Mouse (Mus musculus) limb, embryonic 13.5 days (tissue): ENCODE results near the gene 4930402F06Rik. TPM values are rescaled to one million over a fixed set of nuclear protein-coding genes. Genes with fewer than 3 reads are reported as not detected.

Experiments used
- ATAC-seq: fragments of 200-750 bp; cut with Nextera tagmentation; 2 replicates; pipeline ENCODE4 v1.8.0; 2017; ENCODE audit warnings: low read depth, moderate number of reproducible peaks, moderate TSS enrichment; ENCODE audit not compliant: low FRiP score
- H3K27ac ChIP-seq: fragments of 300-500 bp; sonication (generic); 2 replicates; pipeline ENCODE4 v1.5.1; 2015; ENCODE audit warnings: inconsistent platforms, mild to moderate bottlenecking, moderate library complexity
- H3K27me3 ChIP-seq: fragments of 300-500 bp; sonication (generic); 2 replicates; pipeline ENCODE4 v1.6.1; 2015; ENCODE audit warnings: mild to moderate bottlenecking, inconsistent platforms
- H3K36me3 ChIP-seq: fragments of 300-500 bp; sonication (generic); 2 replicates; pipeline ENCODE4 v1.6.1; 2015; ENCODE audit warnings: inconsistent platforms, mild to moderate bottlenecking, moderate library complexity
- H3K4me1 ChIP-seq: fragments of 300-500 bp; sonication (generic); 2 replicates; pipeline ENCODE4 v1.6.1; 2015; ENCODE audit warnings: inconsistent platforms
- H3K4me2 ChIP-seq: fragments of 300-500 bp; sonication (generic); replicated peaks from 2 replicates; pipeline ENCODE4 v1.6.1; 2015; ENCODE audit warnings: inconsistent platforms, mild to moderate bottlenecking, moderate library complexity
- H3K4me3 ChIP-seq: fragments of 300-500 bp; sonication (generic); 2 replicates; pipeline ENCODE4 v1.5.1; 2015; ENCODE audit warnings: moderate library complexity, mild to moderate bottlenecking, inconsistent platforms
- H3K9ac ChIP-seq: fragments of 300-500 bp; sonication (generic); 2 replicates; pipeline ENCODE4 v1.6.1; 2015; ENCODE audit warnings: mild to moderate bottlenecking, inconsistent platforms
- H3K9me3 ChIP-seq: fragments of 300-500 bp; sonication (generic); 2 replicates; pipeline ENCODE4 v1.6.1; 2016; ENCODE audit warnings: inconsistent platforms
- WGBS: fragments of 180-500 bp; shearing (Covaris S2); methylation state at CpG from one replicate; pipeline ENCODE4 v1.1.7; 2015; 5-methylcytosine and 5-hydroxymethylcytosine counted together
- polyA plus RNA-seq: library from polyadenylated mRNA; unstranded; fragments of >200 nt; fragmentation: Nextera tagmentation; extraction: Ambion mirVana; gene quantifications from 2 replicates; pipeline ENCODE4 v1.2.1, GENCODE M21; 2015

4930402F06Rik gene
- polyA plus RNA-seq, 1 experiment from 2014 or later: not detected

DNA sequence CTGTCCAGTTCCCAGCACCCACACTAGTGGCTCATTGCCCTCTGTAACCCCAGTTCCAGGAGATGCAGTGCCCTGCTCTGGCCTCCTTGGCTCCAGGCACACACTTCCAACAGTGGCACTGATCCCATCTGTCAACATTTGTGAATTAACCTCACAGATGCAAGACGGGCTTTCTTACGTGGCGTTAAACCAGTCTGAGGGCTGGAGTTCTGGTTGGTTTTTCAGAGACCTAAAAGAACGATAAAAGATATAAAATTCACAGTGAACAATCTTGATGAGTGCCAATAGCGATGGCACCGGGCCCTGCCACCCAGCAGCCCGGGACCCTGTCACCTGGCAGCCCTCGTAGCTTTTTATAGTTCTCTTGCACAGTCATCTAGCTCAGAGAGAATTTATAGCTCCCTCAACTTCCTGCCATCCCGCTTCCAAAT is 11.5 kb downstream of the 4930402F06Rik start:
- ATAC-seq: no peak

DNA sequence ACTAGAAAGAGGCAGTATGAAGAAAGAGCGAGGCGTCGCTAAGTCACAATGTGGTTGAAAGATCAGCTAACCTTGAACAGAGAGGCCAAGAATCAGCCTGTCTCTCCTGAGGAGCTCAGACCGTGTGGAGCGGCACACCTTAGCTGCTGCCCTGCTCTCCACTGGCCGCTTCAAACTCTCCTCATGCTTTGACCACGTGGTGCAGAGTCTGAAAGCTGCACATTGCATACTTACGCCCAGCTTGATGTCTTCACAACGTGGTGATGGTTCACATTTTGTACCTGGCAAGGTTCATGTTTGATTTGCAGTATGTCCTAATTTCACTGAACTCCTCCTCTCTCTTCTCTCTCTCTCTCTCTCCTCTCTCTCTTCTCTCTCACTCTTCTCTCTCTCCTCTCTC is 17.7 kb downstream of the 4930402F06Rik start:
- Histone ChIP-seq H3K9ac (no peak overlapping the region), H3K4me1 (no peaks in the 10 kb centered on the region), H3K4me3 (no peak overlapping the region), H3K9me3 (no peaks in the 10 kb centered on the region), H3K27ac (no peak overlapping the region), H3K4me2 (no peak overlapping the region), H3K36me3 (no peaks in the 10 kb centered on the region), H3K27me3 (no peaks in the 10 kb centered on the region)
- no peak for ATAC-seq
- WGBS: 67% methylated on average over 9 of the region's 9 CpGs

More for the DNA sequence above, 11.5 kb downstream of the 4930402F06Rik start:
- Histone ChIP-seq H3K9me3 (no peaks in the 10 kb centered on the region; the same call in 1 of the 2 replicates), H3K9ac (no peak overlapping the region), H3K36me3 (no peaks in the 10 kb centered on the region), H3K4me1 (peaks cover 6% of the 10 kb centered on the region), H3K4me2 (no peak overlapping the region), H3K27ac (no peak overlapping the region), H3K4me3 (no peak overlapping the region), H3K27me3 (no peaks in the 10 kb centered on the region)
- WGBS: 43% methylated on average over 9 of the region's 9 CpGs

DNA sequence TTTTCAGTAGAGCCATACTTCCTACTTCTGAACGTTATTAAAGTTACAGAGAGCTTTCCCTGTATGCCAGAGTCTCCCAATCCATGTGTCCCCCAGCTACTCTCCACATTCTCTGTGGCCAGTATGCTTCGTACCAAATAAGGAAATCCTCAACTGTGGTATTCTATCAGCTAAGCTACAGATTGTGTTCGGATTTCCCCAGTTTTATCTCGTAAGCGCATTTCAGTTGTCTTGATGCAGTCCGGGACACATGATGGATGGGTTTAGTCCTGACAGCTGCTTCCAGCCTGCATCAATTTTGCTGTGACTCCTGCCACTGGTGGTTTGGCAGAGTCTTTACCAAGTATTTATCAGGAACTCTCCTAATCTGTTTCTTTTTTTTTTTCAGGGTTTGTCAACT is 19.4 kb downstream of the 4930402F06Rik start:
- 43% methylated on average over 6 of the region's 6 CpGs for WGBS
- H3K4me3 ChIP-seq: no peak overlapping the region
- no peak overlapping the region for H3K4me2 ChIP-seq
- no peaks in the 10 kb centered on the region for H3K9me3 ChIP-seq
- H3K27me3 ChIP-seq: no peaks in the 10 kb centered on the region
- H3K27ac ChIP-seq: no peak overlapping the region
- no peak for ATAC-seq
- H3K9ac ChIP-seq: no peak overlapping the region
- H3K4me1 ChIP-seq: no peaks in the 10 kb centered on the region
- no peaks in the 10 kb centered on the region for H3K36me3 ChIP-seq

DNA sequence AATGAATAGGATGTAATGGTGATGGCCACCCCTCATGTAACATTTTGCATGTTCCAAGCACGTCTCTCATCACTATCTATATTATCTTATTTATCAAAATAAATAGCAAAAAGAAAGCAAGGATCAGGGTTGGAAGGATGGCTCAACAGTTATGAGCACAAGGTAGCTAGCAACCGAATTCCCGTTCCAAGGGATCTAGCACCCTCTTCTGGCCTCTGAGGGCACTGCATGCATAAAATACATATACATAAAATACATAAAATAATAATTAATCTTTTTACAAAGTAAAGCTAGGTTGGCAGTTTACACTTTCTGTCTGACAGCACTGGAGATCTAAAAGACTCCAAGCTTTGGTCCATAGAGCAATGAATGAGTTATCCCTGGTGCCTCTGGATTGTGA is 24.0 kb downstream of the 4930402F06Rik start:
- H3K9me3 ChIP-seq: no peaks in the 10 kb centered on the region
- H3K36me3 ChIP-seq: no peaks in the 10 kb centered on the region
- H3K4me1 ChIP-seq: no peaks in the 10 kb centered on the region
- H3K27ac ChIP-seq: no peak overlapping the region
- H3K4me3 ChIP-seq: no peak overlapping the region
- H3K9ac ChIP-seq: no peak overlapping the region
- H3K27me3 ChIP-seq: no peaks in the 10 kb centered on the region
- ATAC-seq: no peak
- WGBS: 13% methylated on average over 3 of the region's 3 CpGs
- no peak overlapping the region for H3K4me2 ChIP-seq

DNA sequence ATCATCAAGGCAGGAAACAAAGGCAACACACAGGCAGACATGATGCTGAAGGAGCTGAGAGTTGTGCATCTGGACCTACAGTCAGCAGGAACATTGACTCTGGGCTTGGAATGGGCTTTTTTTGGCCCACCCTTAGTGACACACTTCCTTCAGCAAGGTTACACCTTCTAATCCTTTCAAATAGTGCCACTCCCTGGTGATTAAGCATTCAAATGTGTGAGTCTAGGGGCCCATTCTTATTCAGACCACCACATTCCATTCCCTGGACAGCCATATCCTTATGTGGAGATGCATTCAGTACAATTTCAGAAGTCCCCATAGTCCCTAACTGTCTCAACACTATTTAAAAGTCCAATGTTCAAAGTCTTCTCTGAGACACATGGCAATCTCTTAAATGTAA is 26.3 kb downstream of the 4930402F06Rik start:
- Histone ChIP-seq H3K4me3 (no peak overlapping the region), H3K27ac (no peak overlapping the region), H3K36me3 (no peaks in the 10 kb centered on the region), H3K4me2 (no peak overlapping the region), H3K27me3 (no peaks in the 10 kb centered on the region), H3K4me1 (no peaks in the 10 kb centered on the region; the same call in 1 of the 2 replicates), H3K9me3 (no peaks in the 10 kb centered on the region), H3K9ac (no peak overlapping the region)
- ATAC-seq: no peak

DNA sequence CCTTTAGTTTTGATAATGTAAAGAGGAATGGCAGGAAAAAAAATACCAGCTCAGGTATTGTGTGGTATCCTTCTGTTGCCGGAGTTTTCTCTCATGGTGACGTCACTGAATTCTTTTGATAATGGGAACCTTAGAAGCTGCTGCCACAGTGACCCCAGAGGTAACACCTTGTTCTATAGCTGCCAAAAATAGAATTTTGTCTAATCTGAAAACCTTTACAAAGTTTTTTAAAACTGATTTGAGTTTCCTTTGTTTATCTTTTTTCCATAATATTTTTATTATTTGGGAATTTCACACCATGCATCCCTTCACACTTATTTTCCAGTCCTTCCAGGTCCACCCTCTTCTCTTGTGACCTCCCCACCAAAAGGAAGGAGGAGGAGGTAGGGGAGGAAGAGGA is 29.3 kb downstream of the 4930402F06Rik start, which contains the start of gene 4930568D16Rik:
Gene 4930568D16Rik, minus strand, starts transcription at position 101 of the 400 bp plus-strand sequence.
- Histone ChIP-seq H3K9ac (no peak within 1 kb of the TSS), H3K4me3 (no peak within 1 kb of the TSS), H3K27ac (no peak within 1 kb of the TSS), H3K9me3 (peaks cover 5% of the 10 kb centered on the region), H3K4me1 (no peaks in the 10 kb centered on the region; the same call in 1 of the 2 replicates), H3K4me2 (no peak within 1 kb of the TSS), H3K27me3 (no peaks in the 10 kb centered on the region), H3K36me3 (no peaks in the 10 kb centered on the region)
- no peak for ATAC-seq
- WGBS: 71% methylated on average over 2 of the region's 2 CpGs

DNA sequence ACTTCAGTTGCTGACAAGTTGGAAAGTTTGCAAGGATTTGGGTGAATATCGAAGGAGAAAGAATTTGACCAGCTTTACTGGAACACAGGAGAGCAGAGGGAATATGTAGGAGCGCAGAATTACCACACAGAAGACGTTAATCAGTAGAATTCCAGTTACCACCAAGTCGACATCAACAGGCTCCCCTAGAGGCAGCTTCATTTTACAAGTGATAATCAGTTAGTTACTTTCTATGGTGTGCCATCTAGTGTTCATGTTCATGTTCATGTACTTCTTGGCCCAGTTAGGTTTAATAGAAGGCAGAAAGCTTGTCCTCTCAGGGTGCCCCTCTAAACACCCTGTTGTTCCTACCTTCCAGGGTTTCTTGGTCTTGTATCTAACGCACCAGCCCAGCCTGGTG is 47.8 kb downstream of the 4930402F06Rik start:
- H3K9me3 ChIP-seq: no peaks in the 10 kb centered on the region
- no peak overlapping the region for H3K4me3 ChIP-seq
- WGBS: 56% methylated on average over 5 of the region's 5 CpGs
- H3K27me3 ChIP-seq: no peaks in the 10 kb centered on the region; the same call in 1 of the 2 replicates
- H3K9ac ChIP-seq: no peak overlapping the region
- H3K4me2 ChIP-seq: no peak overlapping the region
- no peaks in the 10 kb centered on the region for H3K36me3 ChIP-seq
- H3K4me1 ChIP-seq: no peaks in the 10 kb centered on the region
- H3K27ac ChIP-seq: no peak overlapping the region
- no peak for ATAC-seq

DNA sequence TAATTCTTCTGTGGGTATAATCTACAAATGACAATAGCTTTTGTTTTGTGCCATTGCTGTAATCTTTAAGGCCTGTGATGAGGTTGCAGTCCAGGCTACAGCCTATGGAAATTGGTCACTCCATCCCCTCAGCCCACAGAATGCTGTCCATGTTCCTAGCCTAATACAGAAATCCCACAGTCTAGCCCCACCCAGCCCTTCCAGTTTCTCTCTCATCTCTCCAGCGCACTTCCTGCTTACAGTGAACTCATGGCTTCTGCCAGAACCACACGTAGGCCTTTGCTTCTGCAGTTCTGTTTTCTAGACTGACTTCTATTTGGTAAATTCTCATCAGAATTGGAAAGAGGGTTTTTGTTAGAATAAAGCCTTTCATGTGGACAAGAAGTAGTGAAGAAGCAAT is 51.0 kb downstream of the 4930402F06Rik start:
- H3K4me2 ChIP-seq: no peak overlapping the region

DNA sequence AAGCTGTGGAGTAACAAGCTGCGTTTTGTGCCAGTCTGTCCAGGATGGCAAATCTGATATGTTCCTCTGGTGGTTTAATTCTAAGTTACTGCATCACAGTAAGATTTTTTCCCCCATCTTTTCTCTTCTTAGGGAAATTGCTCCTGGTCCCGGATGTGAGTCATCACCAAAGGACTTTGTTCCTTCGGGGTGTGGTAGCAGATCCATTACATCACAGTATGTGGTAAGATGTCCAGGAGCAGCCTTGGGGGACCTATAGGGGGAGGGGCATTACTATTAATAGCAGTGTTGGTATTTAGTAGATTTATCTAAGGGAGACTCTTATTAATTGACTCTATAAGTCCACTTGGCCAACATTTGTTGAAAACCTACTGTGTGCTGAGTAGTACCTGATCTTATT is 54.4 kb downstream of the 4930402F06Rik start:
- peaks cover under 1% of the 10 kb centered on the region; the same call in 1 of the 2 replicates for H3K4me1 ChIP-seq
- no peak overlapping the region for H3K27ac ChIP-seq
- H3K27me3 ChIP-seq: no peaks in the 10 kb centered on the region
- WGBS: 74% methylated on average over 3 of the region's 3 CpGs
- no peak overlapping the region for H3K4me2 ChIP-seq
- no peak for ATAC-seq
- H3K4me3 ChIP-seq: no peak overlapping the region
- H3K36me3 ChIP-seq: no peaks in the 10 kb centered on the region
- no peaks in the 10 kb centered on the region for H3K9me3 ChIP-seq
- H3K9ac ChIP-seq: no peak overlapping the region

More for the DNA sequence above, 51.0 kb downstream of the 4930402F06Rik start:
- Histone ChIP-seq H3K9me3 (no peaks in the 10 kb centered on the region), H3K36me3 (no peaks in the 10 kb centered on the region), H3K4me1 (no peaks in the 10 kb centered on the region), H3K27ac (no peak overlapping the region), H3K4me3 (no peak overlapping the region), H3K9ac (no peak overlapping the region), H3K27me3 (no peaks in the 10 kb centered on the region; the same call in 1 of the 2 replicates)
- 69% methylated on average over 2 of the region's 2 CpGs for WGBS
- no peak for ATAC-seq

DNA sequence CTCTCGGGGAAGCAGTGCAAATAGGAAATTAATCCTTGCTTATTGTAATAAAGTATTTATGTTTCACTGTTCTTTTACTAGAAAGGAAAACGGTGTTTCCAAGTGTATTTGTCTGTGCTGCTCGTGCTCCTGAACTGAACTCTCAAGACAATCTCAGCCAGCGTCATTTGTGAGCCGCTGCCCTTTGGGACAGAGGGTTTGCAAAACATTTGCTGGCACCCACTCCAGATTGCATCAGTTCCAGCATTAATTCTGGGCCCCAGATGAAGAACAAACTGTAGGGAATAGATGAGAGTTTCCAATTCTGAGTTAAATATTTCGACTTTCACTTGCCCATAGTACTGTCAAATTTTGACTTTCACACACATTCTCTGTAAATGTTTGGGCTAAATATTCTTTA is 58.3 kb downstream of the 4930402F06Rik start:
- ATAC-seq: no peak
- Histone ChIP-seq H3K4me1 (peaks cover 18% of the 10 kb centered on the region), H3K4me2 (no peak overlapping the region), H3K27me3 (peaks cover 18% of the 10 kb centered on the region; the same call in 1 of the 2 replicates), H3K27ac (no peak overlapping the region), H3K36me3 (no peaks in the 10 kb centered on the region), H3K4me3 (no peak overlapping the region), H3K9ac (no peak overlapping the region), H3K9me3 (no peaks in the 10 kb centered on the region)
- WGBS: 79% methylated on average over 6 of the region's 6 CpGs

DNA sequence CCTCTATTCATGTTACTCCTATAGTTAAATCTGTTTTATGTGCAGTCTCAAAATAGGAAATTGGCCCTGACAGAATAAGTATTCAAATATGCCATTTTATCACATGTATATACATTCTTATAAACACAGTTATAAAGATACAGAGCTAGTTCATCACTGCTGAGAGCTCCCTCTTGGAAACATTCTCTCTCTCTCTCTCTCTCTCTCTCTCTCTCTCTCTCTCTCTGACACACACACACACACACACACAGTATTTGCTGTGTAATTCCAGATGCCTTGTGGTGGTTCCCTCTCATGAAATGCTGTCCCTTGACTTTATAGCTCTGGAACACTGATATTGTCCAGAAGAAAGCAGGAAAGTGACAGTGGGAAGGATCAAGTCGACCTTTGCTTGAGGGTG is 58.9 kb downstream of the 4930402F06Rik start:
- Histone ChIP-seq H3K9ac (no peak overlapping the region), H3K9me3 (no peaks in the 10 kb centered on the region), H3K4me3 (no peak overlapping the region), H3K27ac (no peak overlapping the region), H3K36me3 (no peaks in the 10 kb centered on the region), H3K4me2 (no peak overlapping the region), H3K27me3 (peaks cover 18% of the 10 kb centered on the region; the same call in 1 of the 2 replicates), H3K4me1 (peaks cover 18% of the 10 kb centered on the region)
- 59% methylated on average over 1 of the region's 1 CpGs for WGBS
- ATAC-seq: no peak

DNA sequence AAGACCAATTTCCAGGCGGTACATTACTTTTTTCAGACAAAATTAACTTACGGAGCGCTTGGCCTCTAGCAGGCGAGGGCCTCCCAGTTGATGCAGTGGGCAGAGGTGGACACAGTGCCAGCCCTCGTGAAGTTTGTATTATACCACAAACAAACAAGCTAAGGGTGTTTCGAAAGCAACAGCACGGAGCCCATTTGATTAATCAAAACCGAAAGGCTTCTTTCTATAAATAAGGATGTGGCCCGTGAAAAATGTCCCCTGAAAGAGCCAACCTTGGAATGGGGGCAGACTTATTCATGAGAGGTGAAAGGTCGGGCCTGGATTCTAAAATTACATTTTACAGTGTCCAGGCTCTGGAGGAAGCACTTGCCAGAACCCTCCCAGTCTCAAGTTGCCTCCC is 59.6 kb downstream of the 4930402F06Rik start:
- Histone ChIP-seq H3K27ac (peak overlapping the region; percentile 58), H3K9me3 (no peaks in the 10 kb centered on the region), H3K36me3 (no peaks in the 10 kb centered on the region), H3K9ac (peak overlapping the region; percentile 81), H3K27me3 (peaks cover 18% of the 10 kb centered on the region; the same call in 1 of the 2 replicates), H3K4me2 (peak overlapping the region; percentile 100), H3K4me3 (peak overlapping the region; percentile 73), H3K4me1 (peaks cover 18% of the 10 kb centered on the region)
- 44% methylated on average over 10 of the region's 10 CpGs for WGBS
- ATAC-seq: no peak
